Mouse (Mus musculus): ENCODE data around the gene Syt1. TPM values are rescaled to one million over a fixed set of nuclear protein-coding genes. Genes with fewer than 3 reads are reported as not detected.

Gene Syt1
- total RNA-seq, 2 experiments from 2014 or later, result 975 to 1,036 TPM

DNA sequence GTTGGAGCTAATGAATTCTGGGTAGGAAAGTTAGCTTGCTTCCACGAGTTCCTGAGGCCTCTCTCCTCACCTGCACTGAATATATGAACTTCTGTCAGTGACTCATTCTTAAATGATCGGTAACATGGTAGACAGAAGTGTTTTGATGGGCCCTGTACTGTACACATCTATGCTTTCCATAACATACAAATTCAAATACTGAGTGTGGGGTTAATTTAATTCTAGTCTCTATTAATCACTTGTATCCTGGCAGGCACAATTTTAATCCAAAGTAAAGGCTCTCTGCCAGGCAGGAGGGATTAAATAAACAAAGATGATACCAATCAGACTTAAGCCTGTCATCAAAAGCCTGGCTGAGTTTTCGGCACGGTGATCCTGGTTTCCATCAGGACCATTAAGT, 136.1 kb downstream of the Syt1 start:
- no peak overlapping the region for H3K27ac ChIP-seq
- H3K4me3 ChIP-seq, result no peak overlapping the region
- TF ChIP-seq CTCF (conservative IDR thresholded peaks at IDR 0.05), result no peak
- no peak for DNase-seq (ENCODE audit: low spot score in 2 of 2)

DNA sequence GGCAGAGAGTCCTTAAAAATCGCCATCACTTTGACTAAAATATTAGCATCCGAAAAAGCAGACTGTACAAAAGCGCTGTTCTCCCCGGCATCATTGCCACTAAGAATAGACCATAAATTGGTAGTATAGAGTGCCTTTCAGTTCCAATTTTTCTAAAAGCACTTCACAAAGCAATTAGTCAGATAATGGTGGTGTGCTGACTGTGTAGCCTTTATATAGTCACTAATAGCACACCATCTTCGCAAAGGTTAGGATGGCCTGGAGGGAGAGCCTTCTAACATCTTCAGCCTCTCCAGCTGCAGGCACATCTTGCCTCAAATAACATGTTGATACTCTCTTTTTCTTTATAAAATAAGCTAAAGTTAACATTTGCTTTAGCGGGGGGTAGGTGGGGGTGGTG, 138.4 kb downstream of the Syt1 start:
- Histone ChIP-seq H3K27ac (peak overlapping the region; percentile 71), H3K4me3 (no peak overlapping the region)
- TF ChIP-seq CTCF (conservative IDR thresholded peaks at IDR 0.05), result no peak
- no peak for DNase-seq (ENCODE audit: low spot score in 2 of 2)

DNA sequence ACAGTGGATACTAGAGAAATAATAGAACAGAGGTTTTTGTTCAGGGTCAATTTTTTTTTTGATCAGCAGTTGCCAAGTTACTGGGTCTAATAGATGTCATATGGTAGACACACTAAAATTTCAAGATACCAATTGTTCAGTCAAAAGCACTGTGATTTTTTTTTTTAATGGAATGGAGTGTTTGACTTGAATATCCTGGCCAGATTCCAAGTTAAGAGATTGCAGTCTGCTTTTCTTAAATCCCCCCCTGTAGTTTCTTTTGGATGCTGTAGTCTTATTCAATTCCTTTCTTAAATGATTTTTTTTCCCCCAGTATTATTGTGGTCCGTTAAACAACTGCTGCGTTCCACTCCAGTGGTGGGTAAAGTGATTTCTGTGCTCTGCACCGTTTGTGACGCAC, 140.2 kb downstream of the Syt1 start:
- no peak overlapping the region for H3K4me3 ChIP-seq
- no peak for TF ChIP-seq CTCF (conservative IDR thresholded peaks at IDR 0.05)
- peak overlapping the region; percentile 71; the same call in 1 of the 2 replicates for H3K27ac ChIP-seq
- no peak for DNase-seq (ENCODE audit: low spot score in 2 of 2)

DNA sequence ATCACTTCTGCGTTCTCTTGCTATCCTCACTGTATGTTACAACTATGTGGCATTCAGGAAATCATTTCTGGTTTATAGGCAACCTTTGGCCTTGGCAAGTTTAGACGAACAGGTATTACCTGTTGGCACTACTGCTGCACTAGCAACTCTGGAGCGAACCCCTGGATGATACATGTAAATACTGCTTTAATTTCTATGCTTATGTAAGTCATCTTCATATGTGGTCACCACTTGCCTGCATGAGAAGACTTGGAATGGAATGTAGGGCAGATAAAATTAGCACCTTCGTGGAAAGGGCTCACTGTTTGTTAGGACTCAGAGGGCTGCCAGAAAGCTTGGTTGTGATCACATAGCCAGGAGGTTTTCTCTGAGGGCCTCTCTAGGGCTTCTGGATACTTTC, 142.6 kb downstream of the Syt1 start:
- no peak for TF ChIP-seq CTCF (conservative IDR thresholded peaks at IDR 0.05)
- DNase-seq (ENCODE audit: low spot score in 2 of 2), result no peak
- H3K4me3 ChIP-seq, result no peak overlapping the region
- H3K27ac ChIP-seq, result peak overlapping the region; percentile 53; the same call in 1 of the 2 replicates

DNA sequence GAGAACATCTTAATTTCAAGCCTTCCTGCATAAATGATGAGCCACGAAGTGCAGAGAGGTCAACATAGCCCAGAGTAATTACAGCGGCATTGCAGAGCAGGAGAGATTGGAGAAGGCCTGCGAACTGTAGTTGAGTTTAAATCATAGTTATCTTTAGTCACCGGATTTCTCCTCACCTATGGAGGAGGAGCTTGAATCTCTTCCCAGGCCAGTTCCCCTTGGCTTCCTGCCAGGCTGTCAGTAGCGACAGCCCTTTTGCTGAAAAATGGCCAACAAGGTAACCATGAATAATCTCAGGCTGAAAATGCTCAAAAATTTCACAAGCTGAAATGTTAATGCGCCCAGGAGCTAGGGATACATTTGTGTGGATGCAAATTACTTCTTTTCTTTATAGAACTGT, 143.6 kb downstream of the Syt1 start:
- Histone ChIP-seq H3K4me3 (no peak overlapping the region), H3K27ac (peak overlapping the region; percentile 53; the same call in 1 of the 2 replicates)
- TF ChIP-seq CTCF (conservative IDR thresholded peaks at IDR 0.05), result no peak
- no peak for DNase-seq (ENCODE audit: low spot score in 2 of 2)

DNA sequence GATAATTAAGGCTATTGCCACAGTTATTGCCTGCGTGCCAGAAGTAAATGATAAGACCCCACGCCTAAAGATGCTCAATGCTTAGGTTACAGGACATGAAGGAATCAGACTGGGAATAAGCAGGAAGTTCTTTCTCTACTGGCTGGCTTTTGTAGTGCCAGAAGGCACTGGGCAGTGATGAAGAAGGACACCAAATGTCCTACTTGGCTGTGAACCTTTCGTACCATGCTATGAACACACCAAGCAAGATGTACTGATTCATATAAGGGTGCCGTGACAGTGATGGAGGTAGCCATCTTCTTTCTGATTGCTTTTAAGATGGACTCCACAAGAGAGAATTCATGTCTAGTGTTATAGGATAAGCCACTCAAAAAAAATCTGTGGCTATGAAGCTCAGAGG, 145.2 kb downstream of the Syt1 start:
- Histone ChIP-seq H3K4me3 (no peak overlapping the region), H3K27ac (no peak overlapping the region)
- DNase-seq (ENCODE audit: low spot score in 2 of 2), result no peak
- no peak for TF ChIP-seq CTCF (conservative IDR thresholded peaks at IDR 0.05)

DNA sequence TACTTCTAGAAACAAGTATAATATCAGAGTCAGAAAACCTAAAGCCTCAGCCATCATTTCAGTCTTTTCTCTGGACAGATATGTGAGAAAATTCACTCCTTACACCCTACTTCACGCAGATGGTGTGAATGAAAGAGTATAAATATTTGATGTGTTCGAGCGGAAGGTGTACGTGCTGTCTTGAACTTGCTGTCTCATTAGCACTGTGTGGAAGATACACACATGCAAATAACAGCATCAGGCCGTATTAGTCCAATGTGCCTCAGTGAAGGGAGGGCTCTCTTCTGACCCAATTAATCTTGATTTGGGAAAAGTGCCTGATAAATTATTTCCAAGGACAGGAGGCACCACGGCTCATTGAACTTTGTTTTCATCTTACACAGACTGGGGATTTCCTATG, 154.8 kb downstream of the Syt1 start:
- no peak for TF ChIP-seq CTCF (conservative IDR thresholded peaks at IDR 0.05)
- no peak for DNase-seq (ENCODE audit: low spot score in 2 of 2)
- no peak overlapping the region for H3K27ac ChIP-seq

DNA sequence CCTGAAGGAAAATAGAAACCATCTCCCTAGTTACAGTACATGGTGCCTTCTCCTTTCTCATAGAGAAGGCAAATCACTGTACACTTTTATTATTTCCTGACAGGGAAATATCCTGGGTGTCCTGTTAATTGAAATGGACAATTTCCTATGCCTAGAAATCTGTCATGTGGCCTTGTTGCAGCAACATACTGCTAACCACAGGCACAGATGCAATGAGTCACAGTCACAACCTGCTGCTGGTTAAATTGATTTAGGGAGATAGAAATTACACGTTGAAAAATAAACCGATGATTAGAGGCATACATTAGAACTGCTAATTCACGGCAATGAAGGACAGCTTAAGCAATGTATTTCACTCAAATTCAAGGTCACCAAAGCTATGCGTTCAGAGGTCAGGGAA, 158.0 kb downstream of the Syt1 start:
- peak; percentile 44 to 70 for DNase-seq (ENCODE audit: low spot score in 2 of 2)
- Histone ChIP-seq H3K4me3 (0 out of 2 replicates have a peak overlapping the region, but pooled peaks have one; percentile 17), H3K27ac (peak overlapping the region; percentile 88)
- no peak for TF ChIP-seq CTCF (conservative IDR thresholded peaks at IDR 0.05)

More for the DNA sequence above, 154.8 kb downstream of the Syt1 start:
- no peak overlapping the region for H3K4me3 ChIP-seq

DNA sequence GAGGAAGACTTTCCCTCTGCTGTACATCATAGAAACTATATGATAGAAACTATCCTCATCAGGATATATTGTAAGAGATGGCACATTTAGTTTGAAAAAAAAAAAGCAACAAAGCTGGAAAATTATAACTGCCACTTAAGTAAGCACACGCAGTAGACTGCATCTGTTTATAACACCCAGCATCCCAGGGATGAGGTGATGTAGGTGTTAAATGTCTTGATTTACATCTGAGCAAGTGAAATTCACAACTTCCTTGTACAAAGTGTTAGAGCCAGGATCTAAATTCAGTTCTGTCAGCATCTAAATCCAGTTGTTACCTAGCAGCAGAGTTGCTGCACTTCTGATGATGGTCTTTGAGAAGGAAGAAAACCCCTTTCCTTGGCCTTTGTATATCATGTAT, 173.3 kb downstream of the Syt1 start:
- no peak overlapping the region for H3K4me3 ChIP-seq
- TF ChIP-seq CTCF (conservative IDR thresholded peaks at IDR 0.05), result no peak
- no peak for DNase-seq (ENCODE audit: low spot score in 2 of 2)
- H3K27ac ChIP-seq, result peak overlapping the region; percentile 20; the same call in 1 of the 2 replicates

DNA sequence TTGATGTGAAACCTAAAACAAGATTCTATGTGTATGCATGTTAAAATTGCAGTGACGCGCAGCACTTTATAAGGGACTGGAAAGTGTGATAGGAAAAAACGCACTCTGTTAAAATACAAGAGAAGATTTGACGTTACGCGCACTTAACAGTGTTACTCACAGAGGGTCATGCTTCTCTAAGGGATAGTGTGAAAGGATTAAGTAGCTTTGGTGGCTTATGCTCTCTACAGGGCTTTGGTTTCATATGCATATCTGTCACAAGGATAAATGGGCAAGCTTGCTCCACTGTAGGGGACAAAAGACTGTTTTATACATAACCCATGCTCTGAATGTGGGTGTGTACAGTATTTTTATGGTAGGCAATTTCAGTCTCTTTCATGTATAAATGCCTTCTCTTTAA, 178.5 kb downstream of the Syt1 start:
- TF ChIP-seq CTCF (conservative IDR thresholded peaks at IDR 0.05), result no peak
- DNase-seq (ENCODE audit: low spot score in 2 of 2), result no peak
- Histone ChIP-seq H3K27ac (peak overlapping the region; percentile 59), H3K4me3 (peak overlapping the region; percentile 11; the same call in 1 of the 2 replicates)

DNA sequence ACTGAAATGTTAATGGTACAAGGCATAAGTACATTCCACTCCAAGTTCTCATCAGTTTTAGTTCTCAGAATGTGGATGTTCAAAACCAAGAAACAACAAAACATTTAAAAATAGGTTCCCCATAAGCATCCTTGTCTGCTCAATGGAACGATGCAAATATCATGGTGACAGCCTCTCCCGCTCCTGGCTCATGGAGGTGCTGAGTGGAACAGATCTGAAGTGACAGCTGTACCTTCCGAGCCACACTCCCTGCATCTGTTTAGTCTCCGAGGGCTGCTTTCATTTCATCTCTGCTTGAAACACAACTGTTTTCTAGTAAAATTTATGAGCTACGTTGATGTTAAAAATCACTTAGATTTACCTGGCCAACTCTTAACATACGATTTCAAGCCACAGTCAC, 179.0 kb downstream of the Syt1 start:
- H3K4me3 ChIP-seq, result peak overlapping the region; percentile 11; the same call in 1 of the 2 replicates
- TF ChIP-seq CTCF (conservative IDR thresholded peaks at IDR 0.05), result no peak
- peak overlapping the region; percentile 59; the same call in 1 of the 2 replicates for H3K27ac ChIP-seq
- DNase-seq (ENCODE audit: low spot score in 2 of 2), result no peak

DNA sequence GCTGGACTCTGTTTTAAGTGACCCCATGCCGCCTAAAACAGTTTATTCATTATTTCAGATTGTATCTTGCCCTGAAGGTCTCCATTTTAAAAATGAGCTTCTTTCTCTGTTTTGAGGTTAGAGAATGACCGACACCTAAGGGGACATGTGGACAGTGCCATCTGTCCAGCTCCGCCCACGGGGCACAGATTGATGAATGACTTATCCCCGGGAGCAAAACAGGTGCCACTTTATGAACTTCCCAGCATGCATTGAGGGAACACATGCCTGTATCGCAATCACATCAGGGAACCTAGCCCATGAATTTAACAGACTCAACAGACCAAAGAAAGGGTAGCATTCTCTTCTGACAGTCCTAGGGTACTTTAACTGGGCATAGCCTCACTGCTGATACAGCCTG, 188.5 kb downstream of the Syt1 start:
- Histone ChIP-seq H3K27ac (peak overlapping the region; percentile 37), H3K4me3 (no peak overlapping the region)
- TF ChIP-seq CTCF (conservative IDR thresholded peaks at IDR 0.05), result no peak
- no peak for DNase-seq (ENCODE audit: low spot score in 2 of 2)

DNA sequence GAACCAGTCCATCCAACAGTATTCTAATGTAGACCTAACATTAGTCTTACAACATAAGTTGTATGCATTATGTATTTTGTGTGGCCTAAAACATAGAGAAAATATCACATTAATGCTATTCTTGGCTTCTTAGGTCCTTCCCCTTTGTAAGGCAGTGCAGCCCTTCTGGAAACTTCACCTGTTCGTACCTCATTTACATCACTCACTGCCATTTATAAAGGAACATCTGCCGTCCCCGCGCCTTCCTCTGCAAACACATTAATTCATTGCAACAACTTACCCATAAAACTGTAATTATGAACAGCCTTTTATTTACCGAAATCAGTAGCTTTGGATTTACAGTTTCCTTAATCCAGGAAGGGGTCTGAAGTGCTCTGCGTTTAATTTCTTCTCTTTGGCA, 195.4 kb downstream of the Syt1 start:
- no peak for DNase-seq (ENCODE audit: low spot score in 2 of 2)
- Histone ChIP-seq H3K4me3 (no peak overlapping the region), H3K27ac (peak overlapping the region; percentile 56; the same call in 1 of the 2 replicates)
- TF ChIP-seq CTCF (conservative IDR thresholded peaks at IDR 0.05), result no peak

DNA sequence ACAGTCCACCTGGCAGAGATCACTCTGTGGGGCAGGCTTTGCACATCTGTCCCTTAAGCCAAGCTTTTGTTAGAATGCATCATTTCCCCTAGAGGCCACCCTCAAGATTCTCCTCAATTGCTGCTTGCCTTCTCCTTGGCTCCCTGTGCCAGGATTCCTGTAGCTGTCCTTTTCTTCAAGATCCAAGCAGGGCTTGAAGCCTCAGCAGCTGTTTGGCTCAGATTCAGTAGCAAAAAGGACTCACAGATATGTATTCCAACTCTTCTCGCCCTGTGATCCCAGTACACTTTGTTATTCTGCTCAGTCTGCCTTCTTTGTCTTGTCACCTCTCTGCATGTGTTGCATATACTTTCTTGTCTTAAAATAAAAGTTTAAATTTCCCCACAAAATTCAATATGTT, 206.4 kb downstream of the Syt1 start:
- Histone ChIP-seq H3K27ac (peak overlapping the region; percentile 32; the same call in 1 of the 2 replicates), H3K4me3 (no peak overlapping the region)
- no peak for TF ChIP-seq CTCF (conservative IDR thresholded peaks at IDR 0.05)
- no peak for DNase-seq (ENCODE audit: low spot score in 2 of 2)

DNA sequence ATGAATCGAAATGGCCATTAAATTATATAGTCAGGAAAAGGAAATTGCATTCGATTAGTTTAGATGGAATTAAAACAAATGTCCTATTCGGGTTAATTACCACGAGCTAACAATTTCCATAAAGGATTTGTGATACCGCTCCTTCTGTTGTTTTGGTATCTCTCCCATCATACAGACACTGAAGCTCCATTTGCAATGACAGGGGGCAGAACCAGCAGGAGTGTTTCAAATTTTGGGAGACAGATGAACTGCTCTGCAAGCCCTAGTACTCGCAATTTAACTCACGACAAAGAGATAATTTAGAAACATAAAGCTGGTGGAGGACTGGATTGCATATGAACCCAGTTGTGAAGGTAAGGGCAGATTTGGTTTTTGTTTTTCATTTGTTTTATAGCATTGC, 210.0 kb downstream of the Syt1 start:
- H3K4me3 ChIP-seq, result no peak overlapping the region
- DNase-seq (ENCODE audit: low spot score in 2 of 2), result no peak
- H3K27ac ChIP-seq, result peak overlapping the region; percentile 87
- no peak for TF ChIP-seq CTCF (conservative IDR thresholded peaks at IDR 0.05)
